Mouse (Mus musculus) liver, adult 2 months (tissue): ENCODE data around the gene Ggt6. TPM values are rescaled to one million over a fixed set of nuclear protein-coding genes. Genes with fewer than 3 reads are reported as not detected.
A peak's percentile ranks its signal among the peaks of the same experiment; 100 is the strongest.

Experiments
- DNase-seq: peaks from one replicate; pipeline ENCODE4 v3.0.0-alpha.2; 2011; ENCODE audit warnings: low read depth, low spot score; ENCODE audit errors: extremely low read depth
- H3K27ac ChIP-seq: fragments of 200-500 bp; replicated peaks from 2 replicates; pipeline ENCODE4 v1.5.1; 2012; ENCODE audit warnings: low read depth, mild to moderate bottlenecking, control low read depth, inconsistent platforms, low read length; ENCODE audit not compliant: insufficient read depth
- H3K27me3 ChIP-seq: fragments of 200-500 bp; 2 replicates; pipeline ENCODE4 v1.6.1; 2012; ENCODE audit warnings: mild to moderate bottlenecking, moderate library complexity, low read length, inconsistent platforms; ENCODE audit not compliant: control insufficient read depth, insufficient read depth
- H3K36me3 ChIP-seq: fragments of 200-500 bp; 2 replicates; pipeline ENCODE4 v1.6.1; 2012; ENCODE audit warnings: low read length, inconsistent platforms; ENCODE audit not compliant: control insufficient read depth, insufficient read depth
- H3K4me1 ChIP-seq: fragments of 200-500 bp; 2 replicates; pipeline ENCODE4 v1.6.1; 2011; ENCODE audit warnings: low read length; ENCODE audit not compliant: control insufficient read depth, insufficient read depth
- H3K4me3 ChIP-seq: fragments of 200-500 bp; 2 replicates; pipeline ENCODE4 v1.5.1; 2011; ENCODE audit warnings: low read depth, mild to moderate bottlenecking, control low read depth, low read length, moderate library complexity; ENCODE audit not compliant: insufficient read depth
- H3K79me2 ChIP-seq: fragments of 200-500 bp; 2 replicates; pipeline ENCODE4 v1.6.1; 2012; ENCODE audit warnings: inconsistent platforms, mild to moderate bottlenecking, low read length, moderate library complexity; ENCODE audit not compliant: control insufficient read depth, insufficient read depth
- H3K9ac ChIP-seq: fragments of 200-500 bp; 2 replicates; pipeline ENCODE4 v1.6.1; 2012; ENCODE audit warnings: low read depth, mild to moderate bottlenecking, control low read depth, inconsistent platforms, low read length
- CTCF ChIP-seq: fragments of 200-500 bp; IDR thresholded peaks from 2 replicates; pipeline ENCODE4 v1.5.1; 2011; ENCODE audit warnings: low read depth, low read length, control low read depth
- POLR2A ChIP-seq: fragments of 200-500 bp; IDR thresholded peaks from 2 replicates; pipeline ENCODE4 v1.6.1; 2011; ENCODE audit warnings: low read length, control low read depth; ENCODE audit not compliant: insufficient read depth; ENCODE audit errors: extremely low read depth
- WGBS: fragments of 180-500 bp; shearing (Covaris S2); methylation state at CpG from one replicate; pipeline ENCODE4 v1.1.7; 2018; 5-methylcytosine and 5-hydroxymethylcytosine counted together
- polyA plus RNA-seq: library from polyadenylated mRNA; depleted of rRNA; stranded (reverse); fragments of >200 nt; gene quantifications from 2 replicates; pipeline ENCODE4 v1.2.3, GENCODE M21; 2012
- total RNA-seq: library from RNA; depleted of rRNA; stranded (reverse); fragments of >200 nt; gene quantifications from 2 replicates; pipeline ENCODE4 v1.2.3, GENCODE M21; 2014

The Ggt6 gene
- total and polyA plus RNA-seq, 2 experiments: 13.6 to 33.7 TPM

DNA sequence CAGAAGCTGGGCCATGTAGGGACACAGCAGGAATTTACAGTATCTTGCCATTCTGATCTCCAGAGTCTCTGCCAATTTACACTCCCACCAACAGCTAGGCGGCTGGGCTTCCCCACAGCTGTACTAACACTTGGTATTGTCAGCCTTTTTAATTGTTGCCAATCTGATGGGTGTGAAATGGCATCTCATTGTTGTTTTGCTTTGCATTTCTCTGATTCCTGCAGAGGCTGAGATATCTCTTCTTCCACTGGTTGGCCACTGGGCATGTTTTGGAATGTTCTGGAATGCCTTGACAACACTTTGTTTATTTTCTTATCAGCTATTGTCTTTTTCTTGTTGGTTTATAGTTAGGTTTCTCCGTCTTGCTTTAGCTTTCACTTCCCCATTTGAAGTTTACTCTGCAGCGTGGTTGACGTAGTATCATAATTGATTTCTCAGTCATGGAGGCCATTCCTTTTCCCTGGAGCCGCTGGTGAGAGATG lies 26.2 kb downstream of the Ggt6 start:
- Histone ChIP-seq H3K79me2 (no peaks in the 10 kb centered on the region; the same call in 1 of the 2 replicates), H3K4me1 (peaks cover 12% of the 10 kb centered on the region), H3K9ac (no peak overlapping the region), H3K4me3 (no peak overlapping the region), H3K27me3 (no peaks in the 10 kb centered on the region), H3K27ac (no peak overlapping the region), H3K36me3 (peaks cover 11% of the 10 kb centered on the region)
- DNase-seq: no peak
- WGBS: 30% methylated on average over 5 of the region's 5 CpGs
- TF ChIP-seq CTCF (no peak), POLR2A (no peak)

DNA sequence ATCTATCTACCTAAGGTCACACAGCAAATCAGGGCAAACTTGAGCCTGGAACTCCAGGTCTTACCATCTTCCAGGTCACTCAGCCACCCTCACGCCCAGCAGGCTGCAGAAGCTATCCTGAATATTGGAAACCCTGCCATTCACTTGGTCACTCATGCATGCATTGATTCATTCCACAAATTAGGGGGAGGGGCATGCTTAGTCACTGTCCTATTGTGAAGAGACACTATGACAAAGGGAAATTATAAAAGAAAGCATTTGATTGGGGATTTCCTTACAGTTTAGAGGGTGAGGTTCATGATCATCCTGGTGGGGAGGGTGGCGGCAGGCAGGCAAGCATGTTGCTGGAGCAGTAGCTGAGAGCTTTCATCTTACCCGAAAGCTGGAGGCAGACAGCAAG lies 29.5 kb downstream of the Ggt6 start:
- DNase-seq: no peak
- Histone ChIP-seq H3K4me1 (peaks cover 30% of the 10 kb centered on the region), H3K27ac (no peak overlapping the region), H3K4me3 (no peak overlapping the region), H3K9ac (no peak overlapping the region), H3K79me2 (no peaks in the 10 kb centered on the region; the same call in 1 of the 2 replicates), H3K36me3 (peaks cover 11% of the 10 kb centered on the region), H3K27me3 (no peaks in the 10 kb centered on the region)
- TF ChIP-seq POLR2A (no peak), CTCF (no peak)
- 95% methylated on average over 3 of the region's 3 CpGs for WGBS

DNA sequence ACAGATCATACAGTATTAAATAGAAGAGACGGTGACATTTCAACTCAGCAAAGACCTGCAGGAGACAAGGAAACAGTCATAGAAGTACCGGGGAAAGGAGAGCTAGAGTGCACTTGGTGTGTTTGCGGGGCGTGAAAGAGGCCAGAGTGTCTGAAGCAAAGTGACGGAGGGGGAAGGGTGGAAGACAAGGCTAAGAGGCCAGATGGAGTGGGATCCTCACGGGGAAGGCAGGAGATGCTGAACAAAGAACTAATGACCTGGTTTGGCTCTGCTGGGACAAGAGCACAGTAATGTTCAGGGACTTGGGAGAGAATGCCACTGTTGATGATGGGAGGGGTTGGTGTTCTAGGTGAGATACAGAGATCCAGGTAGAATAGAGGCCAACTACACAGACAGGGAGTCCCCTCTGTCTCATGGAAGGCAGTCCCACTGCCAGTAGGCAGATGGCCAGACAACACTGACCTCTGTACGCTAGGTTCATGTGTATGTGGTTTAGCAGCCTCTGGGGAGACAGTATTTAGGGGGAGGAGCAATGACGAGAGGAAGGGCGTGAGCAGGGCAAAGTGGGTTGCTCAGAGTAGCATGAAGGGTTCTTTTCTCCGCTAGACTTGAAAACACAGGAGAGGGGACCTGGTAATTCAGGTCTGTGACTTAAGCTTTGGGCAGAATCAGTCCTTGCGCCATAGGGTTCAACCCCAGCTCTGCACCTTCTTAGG lies 30.8 kb downstream of the Ggt6 start:
- Histone ChIP-seq H3K36me3 (peaks cover 10% of the 10 kb centered on the region), H3K27me3 (no peaks in the 10 kb centered on the region), H3K79me2 (no peaks in the 10 kb centered on the region; the same call in 1 of the 2 replicates), H3K4me3 (no peak overlapping the region), H3K9ac (no peak overlapping the region), H3K4me1 (peaks cover 38% of the 10 kb centered on the region), H3K27ac (no peak overlapping the region; the same call in 1 of the 2 replicates)
- 72% methylated on average over 11 of the region's 11 CpGs for WGBS
- TF ChIP-seq POLR2A (no peak), CTCF (no peak)
- DNase-seq: peak; percentile 28

DNA sequence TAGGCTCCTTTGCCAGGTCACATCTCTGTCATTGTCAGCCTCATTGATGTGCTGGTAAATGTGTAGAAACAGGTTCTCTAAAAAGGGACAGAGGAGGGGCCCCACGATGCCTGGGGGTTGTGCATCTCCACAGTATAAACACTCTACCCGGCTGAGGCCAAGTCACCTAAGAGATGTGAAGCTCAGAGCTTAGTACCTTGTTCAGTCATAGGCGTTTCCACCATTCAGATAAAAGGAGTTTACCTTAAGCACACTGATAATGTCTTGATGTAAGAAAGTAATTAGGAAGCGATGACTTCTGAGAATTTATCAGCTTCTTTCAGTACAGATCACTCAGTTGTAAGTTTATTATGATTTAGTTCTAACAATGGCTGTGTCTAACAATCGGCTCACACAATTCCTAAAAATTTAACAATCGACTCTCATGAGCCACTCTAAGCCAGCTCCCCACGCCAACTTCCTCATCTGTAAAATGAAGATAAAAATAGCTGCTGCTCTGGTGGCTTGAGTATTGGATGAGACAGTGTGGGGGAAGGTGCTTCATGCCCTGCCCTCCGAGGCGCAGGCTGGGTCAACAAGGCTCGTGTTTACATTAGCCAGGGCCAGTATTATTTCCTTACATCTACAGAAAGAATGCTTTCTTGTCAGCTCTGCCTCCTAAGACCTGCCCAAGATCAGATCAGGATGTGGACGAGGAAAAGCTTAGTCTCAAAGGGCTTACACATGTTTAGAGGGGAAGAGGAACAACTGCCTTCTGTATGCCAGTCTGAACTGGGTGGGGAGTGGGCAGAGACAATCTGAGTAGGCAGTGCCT lies 31.6 kb downstream of the Ggt6 start:
- Histone ChIP-seq H3K36me3 (peaks cover 9% of the 10 kb centered on the region), H3K9ac (no peak overlapping the region), H3K79me2 (no peaks in the 10 kb centered on the region; the same call in 1 of the 2 replicates), H3K27me3 (no peaks in the 10 kb centered on the region), H3K4me3 (no peak overlapping the region), H3K4me1 (peaks cover 38% of the 10 kb centered on the region), H3K27ac (peak overlapping the region; percentile 20)
- TF ChIP-seq CTCF (no peak), POLR2A (no peak)
- WGBS: 20% methylated on average over 11 of the region's 11 CpGs
- peak; percentile 24 for DNase-seq

DNA sequence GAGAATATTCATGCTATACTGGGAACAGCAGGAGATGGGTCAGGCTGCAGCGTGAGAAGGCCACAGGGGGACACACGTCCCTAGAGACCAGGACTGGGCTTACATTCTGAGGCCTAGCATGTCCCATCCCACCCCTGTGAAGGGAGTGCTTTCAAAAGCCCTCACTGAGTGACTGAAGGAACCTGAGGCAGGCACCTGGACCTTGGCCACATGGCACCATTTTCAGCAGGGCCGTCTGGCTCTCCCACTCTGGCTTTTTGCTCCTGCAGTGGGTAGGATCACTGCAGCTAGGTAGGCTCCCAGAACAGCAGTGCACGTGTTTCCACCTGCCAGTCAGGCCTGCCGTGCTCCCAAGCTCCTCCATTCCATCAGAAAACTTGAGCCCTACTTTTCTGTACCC lies 33.2 kb downstream of the Ggt6 start:
- peaks cover 42% of the 10 kb centered on the region for H3K4me1 ChIP-seq
- H3K27me3 ChIP-seq: no peaks in the 10 kb centered on the region
- WGBS: 67% methylated on average over 5 of the region's 5 CpGs
- H3K36me3 ChIP-seq: no peaks in the 10 kb centered on the region; the same call in 1 of the 2 replicates
- no peak overlapping the region for H3K9ac ChIP-seq
- no peak for TF ChIP-seq POLR2A
- no peak for TF ChIP-seq CTCF
- DNase-seq: no peak
- no peak overlapping the region for H3K4me3 ChIP-seq
- peak overlapping the region; percentile 44 for H3K27ac ChIP-seq
- no peaks in the 10 kb centered on the region; the same call in 1 of the 2 replicates for H3K79me2 ChIP-seq
